Mouse (Mus musculus) colon, adult 2 months (tissue): ENCODE measurements around the gene Usp46. TPM values are rescaled to one million over a fixed set of nuclear protein-coding genes. Genes with fewer than 3 reads are reported as not detected.

Experiments
- polyA plus RNA-seq: library from polyadenylated mRNA; depleted of rRNA; stranded (reverse); fragments of >200 nt; gene quantifications from 2 replicates; pipeline ENCODE4 v1.2.3, GENCODE M21; 2012; rRNA removed

Gene Usp46
- polyA plus RNA-seq: 3.1 and 3.5 TPM in 2 replicates

GRCm38 (mm10) chr5:74067831-74068713 is at the start of gene Usp46:
TSS of gene Usp46 (minus strand) at chr5:74068431.

Other genes starting within 250 kb of the Usp46 start
- gene Rasl11b, start 126.9 kb upstream of the Usp46 start, polyA plus RNA-seq: 18.0 and 19.9 TPM in 2 replicates